Mouse (Mus musculus) MEL (cell line): Measurements from ENCODE around the gene Nlgn1.

Experiments
- CTCF ChIP-seq, 3 experiments: IDR thresholded peaks in 2 of 3; conservative IDR thresholded peaks in 1 of 3; 2 replicates each; pipeline ENCODE4 v1.5.1; 2011 to 2012; ENCODE audit warnings: low read length in 3 of 3, low read depth in 2 of 3, mild to moderate bottlenecking in 2 of 3, improper control_type of control experiment in 1 of 3, inconsistent platforms in 1 of 3, mixed read lengths in 1 of 3, moderate library complexity in 1 of 3; ENCODE audit not compliant: control insufficient read depth in 1 of 3, insufficient read depth in 1 of 3, poor library complexity in 1 of 3, severe bottlenecking in 1 of 3
- ETS1 ChIP-seq: IDR thresholded peaks from 2 replicates; pipeline ENCODE4 v1.6.1; 2012; ENCODE audit warnings: low read depth, mild to moderate bottlenecking, inconsistent platforms, low read length, improper control_type of control experiment, moderate library complexity
- MAZ ChIP-seq: IDR thresholded peaks from 2 replicates; pipeline ENCODE4 v1.6.1; 2012; ENCODE audit warnings: low read depth, mild to moderate bottlenecking, inconsistent platforms, low read length, improper control_type of control experiment

DNA sequence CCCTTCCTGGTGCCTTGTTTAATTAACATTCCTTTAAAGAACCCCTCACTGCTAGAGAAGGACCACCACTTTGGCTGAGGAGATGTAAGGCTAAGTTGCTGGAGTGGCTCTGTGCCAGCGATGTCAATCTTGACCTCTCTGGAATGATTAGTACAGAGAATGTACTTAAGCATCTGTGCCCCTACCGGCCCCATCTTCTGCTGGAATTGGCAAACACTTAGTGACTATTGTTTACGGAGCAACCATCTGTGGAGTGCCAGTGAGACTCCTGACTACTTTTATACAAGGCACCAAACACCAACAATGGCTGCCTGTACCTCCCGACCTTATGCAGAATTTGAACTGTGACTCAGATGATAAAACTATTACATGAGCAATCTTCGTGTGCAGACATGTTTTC, 186.8 kb downstream of the Nlgn1 start:
- TF ChIP-seq ETS1: no peak
- no peak for TF ChIP-seq MAZ
- TF ChIP-seq CTCF (IDR thresholded peaks at IDR 0.05 in 2 of 3, conservative IDR thresholded peaks at IDR 0.05 in 1 of 3; ENCODE audit: control insufficient read depth in 1 of 3, insufficient read depth in 1 of 3, low read depth in 2 of 3, low read length in 3 of 3, poor library complexity in 1 of 3, severe bottlenecking in 1 of 3): no peak
